Mouse (Mus musculus) thymus, postnatal 14 days (tissue): Measurements from ENCODE around the gene G430095P16Rik.

ENCODE experiments used
- DNase-seq: peaks from one replicate; pipeline ENCODE4 v3.0.0; 2021

The G430095P16Rik gene

DNA sequence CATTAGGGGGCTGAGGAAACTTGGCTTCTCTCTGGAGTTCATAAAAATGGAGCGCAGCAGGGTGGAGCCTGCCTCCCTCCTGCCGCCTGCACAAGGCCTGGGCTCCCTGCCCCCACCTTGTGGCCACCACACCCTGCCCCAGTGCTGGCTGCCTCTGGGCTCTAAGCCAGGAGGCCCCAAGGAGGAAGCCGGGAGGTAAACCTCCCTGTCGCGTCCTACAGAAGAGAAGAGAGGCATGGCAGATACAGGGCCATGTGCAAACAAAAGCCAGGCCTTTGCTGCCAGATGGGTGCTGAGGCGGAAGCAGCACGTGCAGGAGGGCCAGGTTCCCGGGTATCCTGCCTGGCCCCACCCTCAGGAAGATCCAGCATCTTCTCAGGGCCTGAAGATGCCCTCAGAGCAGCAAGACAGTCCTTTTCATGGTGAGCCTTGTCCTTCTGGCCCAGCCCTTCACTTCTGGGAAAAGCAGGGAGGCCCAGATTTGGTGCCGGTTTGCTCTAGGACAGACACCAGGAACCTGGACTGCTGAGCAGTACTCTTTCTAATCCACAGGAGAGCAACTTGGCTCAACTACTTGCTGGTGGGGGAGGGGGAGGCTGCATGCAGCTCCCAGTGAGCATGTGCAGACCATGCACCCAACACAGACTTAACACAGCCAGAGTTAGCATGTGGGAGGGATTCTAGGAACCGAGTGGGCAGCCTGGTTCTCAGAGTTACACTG is at the start of gene G430095P16Rik:
TSS of gene G430095P16Rik (plus strand) at position 158 of the 721 bp plus-strand sequence.
- DNase-seq: peak; percentile 68

- DNase-seq: no peak
Observed at GRCm38 (mm10) chr8:84677305-84677704, 45.5 kb upstream of the G430095P16Rik start.

- DNase-seq: no peak
Observed at GRCm38 (mm10) chr8:84681476-84681875, 41.3 kb upstream of the G430095P16Rik start.

DNA sequence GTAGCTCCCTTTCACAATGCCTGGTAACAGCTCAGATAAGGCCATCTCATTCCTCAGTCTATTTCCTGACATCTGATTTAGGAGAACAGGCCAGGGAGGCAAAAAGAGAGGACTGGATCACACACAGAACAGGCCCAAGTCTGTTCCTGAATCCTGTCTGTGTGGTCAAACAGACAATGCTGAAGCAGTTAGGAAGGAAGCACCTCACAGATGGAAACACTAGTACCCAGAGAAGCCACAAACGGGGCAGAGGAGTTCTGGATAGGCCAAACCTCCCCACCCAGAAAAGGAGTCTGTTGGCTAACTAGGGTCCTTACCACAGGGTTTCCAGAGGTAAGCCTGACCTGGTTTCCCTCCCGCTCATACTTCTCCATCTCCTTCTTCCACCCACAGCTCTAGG is 40.5 kb upstream of the G430095P16Rik start:
- no peak for DNase-seq

DNA sequence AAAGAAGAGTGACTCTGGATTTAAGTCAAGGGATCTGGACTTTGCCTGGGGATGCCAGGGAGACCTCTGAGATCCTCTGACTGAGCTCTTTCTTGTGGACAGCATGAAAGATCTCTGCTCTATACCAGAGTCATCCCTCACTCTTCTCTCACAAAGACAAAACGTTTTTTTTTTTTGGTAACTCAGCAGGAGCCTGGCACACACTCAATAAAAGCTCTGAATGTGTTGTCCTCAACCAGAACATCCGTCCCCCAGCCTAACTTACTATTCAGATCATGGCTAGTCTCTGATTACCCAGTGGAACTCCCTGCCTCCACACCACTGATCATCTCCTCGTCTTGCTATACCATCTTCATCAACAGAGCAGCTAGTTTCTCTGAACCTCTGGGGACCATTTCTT is 38.3 kb upstream of the G430095P16Rik start:
- no peak for DNase-seq

- DNase-seq: peak; percentile 57
Observed at GRCm38 (mm10) chr8:84686191-84687002, 36.4 kb upstream of the G430095P16Rik start, which contains the start of gene Trmt1. Gene Trmt1, plus strand, starts transcription at chr8:84686307.

DNA sequence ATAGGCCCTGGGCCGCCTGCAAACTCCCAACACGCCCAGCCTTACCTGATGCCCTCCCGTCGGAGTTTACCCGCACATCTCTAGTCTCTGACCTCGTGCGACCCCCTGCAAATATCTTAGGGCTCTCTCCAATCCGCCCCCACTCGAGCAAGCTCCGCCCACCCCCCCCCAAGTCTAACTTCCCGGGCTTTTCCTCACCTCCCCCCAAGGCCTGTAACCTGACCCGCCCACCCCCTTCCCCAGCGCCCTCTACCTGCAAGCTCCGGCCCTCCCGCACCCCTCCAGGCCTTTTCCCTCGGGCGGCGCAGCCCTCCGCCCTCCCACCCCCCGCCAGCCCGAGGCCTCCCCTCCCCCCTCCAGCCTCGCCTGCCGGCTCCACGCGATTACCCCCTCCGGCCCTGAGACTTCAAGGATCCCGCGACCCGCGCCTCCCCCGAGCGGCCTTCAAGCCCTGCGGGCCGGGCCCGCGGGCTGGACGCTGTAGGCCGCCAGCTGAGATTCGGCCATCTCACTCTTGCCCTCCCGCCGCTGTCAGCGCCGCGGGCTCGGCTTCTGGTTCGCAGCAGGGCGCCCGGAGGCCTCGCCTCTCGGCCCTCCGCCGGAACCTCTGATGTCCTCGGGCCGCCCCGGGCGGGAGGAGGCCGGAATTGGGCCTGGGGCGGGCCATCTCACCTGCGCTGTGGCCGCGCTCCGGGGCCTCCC is 35.7 kb upstream of the G430095P16Rik start:
- DNase-seq: peak; percentile 67

GRCm38 (mm10) chr8:84687705-84688100 is 35.1 kb upstream of the G430095P16Rik start, which contains the start of gene Nacc1:
Gene Nacc1, minus strand, starts transcription at chr8:84687862.
- peak; percentile 92 for DNase-seq

- peak; percentile 89 for DNase-seq
Observed at GRCm38 (mm10) chr8:84689091-84689915, 33.5 kb upstream of the G430095P16Rik start.

- DNase-seq: no peak
Observed at GRCm38 (mm10) chr8:84693332-84693731, 29.5 kb upstream of the G430095P16Rik start.

- DNase-seq: no peak
Observed at GRCm38 (mm10) chr8:84695140-84695539, 27.7 kb upstream of the G430095P16Rik start.

- DNase-seq: peak; percentile 77
Observed at GRCm38 (mm10) chr8:84697166-84698130, 25.4 kb upstream of the G430095P16Rik start.

DNA sequence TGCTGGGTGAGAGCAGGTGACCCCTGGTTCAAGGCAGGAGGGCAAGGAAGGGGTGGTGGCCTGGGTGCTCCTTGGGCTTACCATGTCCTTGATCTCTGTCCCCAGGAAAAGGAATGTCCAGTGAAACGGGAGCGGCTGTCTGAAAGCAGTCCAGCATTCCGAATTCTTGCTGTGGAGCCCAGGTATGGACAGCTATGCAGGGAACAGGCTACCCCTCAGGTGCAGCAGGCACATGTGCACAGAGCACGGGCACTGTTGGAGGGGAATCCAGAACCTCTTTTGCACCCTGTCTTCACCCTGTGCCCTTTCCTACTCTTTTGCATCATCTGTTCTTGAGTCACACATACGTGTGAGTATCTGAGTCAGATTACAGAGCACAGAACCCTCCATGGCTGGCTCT is 24.5 kb upstream of the G430095P16Rik start:
- DNase-seq: no peak

DNA sequence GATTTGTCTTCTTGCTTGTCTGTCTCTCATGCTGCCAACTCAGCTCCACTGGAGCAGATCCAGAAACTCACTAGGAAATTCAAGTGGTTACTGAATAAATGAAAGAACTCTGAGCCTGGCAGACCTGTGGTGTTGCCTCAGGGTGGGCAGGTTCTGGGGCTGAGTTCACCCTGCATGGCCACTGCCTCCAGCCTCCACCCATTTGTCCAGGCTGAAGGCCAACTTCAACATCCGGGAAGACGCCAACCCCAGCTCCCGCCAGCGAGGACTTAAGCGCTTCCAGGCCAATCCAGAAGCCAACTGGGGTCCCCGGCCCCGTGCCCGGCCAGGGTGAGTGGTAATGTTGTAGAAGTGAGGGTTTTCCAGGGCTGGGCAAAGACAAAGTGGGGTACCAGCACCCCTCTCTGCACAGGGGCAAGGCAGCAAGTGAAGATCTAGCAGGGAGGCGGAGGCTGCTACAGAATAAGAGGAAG is 23.8 kb upstream of the G430095P16Rik start:
- DNase-seq: peak; percentile 27

DNA sequence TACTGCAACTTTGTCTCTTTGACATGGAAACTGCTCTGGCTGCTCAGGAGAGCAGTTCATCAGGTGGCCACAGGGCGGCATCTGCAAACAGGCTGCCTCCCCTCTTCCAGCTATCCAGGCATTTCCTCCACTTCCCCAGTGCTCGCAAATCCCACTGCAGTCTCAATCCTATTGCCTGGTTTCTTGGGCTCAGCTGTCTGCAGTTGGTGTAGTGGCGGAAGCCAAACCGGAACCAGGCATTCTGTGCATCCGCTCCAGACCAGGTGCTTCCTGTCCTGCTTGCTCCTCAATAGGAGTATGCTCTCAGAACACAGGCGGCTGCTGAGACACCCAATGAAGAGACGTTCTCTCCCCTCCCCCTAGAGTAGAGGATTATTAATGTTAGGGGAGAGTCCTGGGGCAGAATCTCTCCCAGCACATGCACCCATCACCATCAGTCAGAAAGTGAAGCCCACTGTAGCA is 22.9 kb upstream of the G430095P16Rik start:
- DNase-seq: peak; percentile 76

GRCm38 (mm10) chr8:84700526-84700925 is 22.3 kb upstream of the G430095P16Rik start:
- peak; percentile 32 for DNase-seq

DNA sequence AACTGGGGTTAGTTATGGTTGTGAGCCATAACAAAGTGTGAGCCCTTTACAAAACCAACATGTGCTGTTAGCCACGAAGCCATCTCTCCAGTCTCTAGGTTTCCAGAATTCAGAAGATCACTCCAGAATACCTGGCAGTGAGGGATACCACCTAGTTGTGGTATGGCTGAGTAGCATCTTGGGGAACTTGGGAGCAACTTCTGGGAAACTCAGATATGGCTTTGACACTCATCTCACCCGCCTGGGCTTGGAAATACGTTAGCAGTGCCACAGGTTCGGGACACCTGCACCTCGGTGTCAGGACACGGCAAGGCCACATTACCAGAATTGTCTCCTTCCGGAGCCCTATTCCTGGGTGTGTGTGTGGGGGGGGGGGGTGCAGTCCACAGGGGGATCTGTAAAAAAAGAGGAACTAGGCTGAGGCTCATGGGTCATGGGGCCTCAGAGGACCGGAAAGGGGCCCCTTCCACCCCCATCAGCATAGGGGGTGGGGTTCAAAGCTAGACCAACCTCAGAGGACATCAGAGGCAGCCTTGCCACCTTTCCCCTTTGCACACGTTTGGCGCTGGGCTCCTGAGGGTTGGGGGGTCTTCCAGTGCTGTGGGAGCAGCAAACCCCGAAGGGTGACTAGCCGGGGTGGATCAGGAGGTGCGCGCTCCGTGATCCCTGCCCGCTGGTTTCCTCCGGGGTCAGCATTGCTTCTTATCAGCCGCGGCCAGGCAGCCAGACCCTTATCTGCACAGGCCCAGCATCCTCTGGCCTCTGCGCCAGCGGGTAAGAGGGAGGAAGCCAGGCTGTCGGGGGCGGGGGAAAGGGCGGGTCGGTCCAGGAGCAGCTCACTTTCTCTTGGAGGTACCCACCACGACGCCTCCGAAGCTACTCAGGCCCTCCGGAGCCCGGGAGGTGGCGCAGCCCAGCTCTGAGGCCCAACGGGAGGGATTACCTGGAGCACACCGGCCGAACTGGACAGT is 21.6 kb upstream of the G430095P16Rik start, which contains the start of gene Lyl1:
TSS of gene Lyl1 (plus strand) at position 517 of the 971 bp plus-strand sequence.
- peak; percentile 59 for DNase-seq

- DNase-seq: peak; percentile 15
Observed at GRCm38 (mm10) chr8:84702561-84702960, 20.2 kb upstream of the G430095P16Rik start.

- DNase-seq: no peak
Observed at GRCm38 (mm10) chr8:84702963-84703465, 19.8 kb upstream of the G430095P16Rik start.
